Mouse (Mus musculus): Measurements from ENCODE around the gene Kcnj10. TPM values are rescaled to one million over a fixed set of nuclear protein-coding genes. Genes with fewer than 3 reads are reported as not detected.
A peak's percentile ranks its signal among the peaks of the same experiment; 100 is the strongest.

Kcnj10 gene
- polyA plus RNA-seq, 1 experiment: 58.4 TPM

DNA sequence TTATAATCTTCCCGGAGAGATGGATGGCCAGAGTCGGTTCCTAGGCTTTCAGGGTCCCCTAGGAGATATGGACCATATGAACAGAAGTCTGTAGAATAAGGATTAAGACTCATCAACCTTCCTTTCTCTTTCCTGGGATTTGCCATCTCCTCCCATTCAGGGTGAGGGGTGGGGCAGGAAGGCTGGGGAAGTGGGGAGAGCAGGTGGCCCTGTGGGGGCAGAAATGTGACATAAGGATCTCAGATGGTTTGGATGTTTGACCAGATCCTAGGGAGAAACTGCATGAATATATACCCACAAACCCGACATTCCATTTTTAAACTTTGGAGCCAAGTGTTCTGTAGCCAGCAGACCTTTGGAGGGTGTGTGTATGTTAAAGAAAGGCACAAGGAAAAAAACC is 13.0 kb upstream of the Kcnj10 start:
- Histone ChIP-seq H3K4me3 (ENCODE audit: insufficient read depth, low read length) (no peak overlapping the region), H3K4me1 (ENCODE audit: control insufficient read depth, insufficient read depth, low read length) (peaks cover 15% of the 10 kb centered on the region), H3K27ac (ENCODE audit: insufficient read depth, low read depth, low read length) (no peak overlapping the region)
- TF ChIP-seq POLR2A (IDR thresholded peaks at IDR 0.05; ENCODE audit: borderline replicate concordance, low read depth, low read length) (no peak), CTCF (IDR thresholded peaks at IDR 0.05; ENCODE audit: low read depth, low read length) (no peak)

DNA sequence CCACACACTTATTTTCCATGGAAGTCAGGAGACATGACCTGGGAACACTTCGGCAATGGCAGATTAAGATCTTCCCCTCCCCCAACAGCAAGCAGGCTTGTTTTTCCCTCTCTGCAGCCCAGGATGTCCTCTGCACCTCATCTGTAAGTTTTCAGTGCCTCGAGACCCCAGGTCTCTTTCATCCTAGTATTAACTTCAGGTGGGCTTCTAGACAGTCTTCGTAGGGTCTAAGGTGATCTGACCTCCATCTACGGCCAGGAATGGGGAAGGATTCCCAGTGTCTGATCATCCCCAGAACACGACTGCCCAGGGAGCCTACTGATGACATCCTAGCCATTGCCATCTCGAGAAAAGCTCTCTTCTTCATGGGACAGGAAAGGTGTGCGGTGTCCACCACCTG is 12.5 kb upstream of the Kcnj10 start:
- Histone ChIP-seq H3K4me1 (ENCODE audit: control insufficient read depth, insufficient read depth, low read length) (peaks cover 18% of the 10 kb centered on the region), H3K27ac (ENCODE audit: insufficient read depth, low read depth, low read length) (no peak overlapping the region), H3K4me3 (ENCODE audit: insufficient read depth, low read length) (no peak overlapping the region)
- no peak for TF ChIP-seq POLR2A (IDR thresholded peaks at IDR 0.05; ENCODE audit: borderline replicate concordance, low read depth, low read length)
- no peak for TF ChIP-seq CTCF (IDR thresholded peaks at IDR 0.05; ENCODE audit: low read depth, low read length)

DNA sequence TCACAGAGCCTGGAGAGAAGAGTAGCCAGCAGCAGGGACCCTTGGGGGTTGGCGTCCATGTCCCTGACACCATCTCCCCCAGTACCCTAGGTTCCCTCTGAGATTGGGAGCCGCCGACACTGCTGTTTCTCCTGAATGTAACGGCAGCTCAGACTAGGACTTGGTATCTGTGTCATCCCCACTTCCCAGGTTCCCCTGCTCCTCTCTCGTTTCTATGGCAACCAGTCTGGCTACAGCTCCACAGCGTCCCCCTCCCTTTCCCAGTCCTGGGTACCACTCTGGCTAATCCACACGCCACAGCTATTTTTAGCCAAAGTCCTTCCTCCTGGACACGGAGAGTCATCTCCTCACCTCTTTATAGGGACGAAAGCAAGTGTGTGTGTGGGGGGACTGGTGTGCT is 11.9 kb upstream of the Kcnj10 start, which contains the start of gene Kcnj9:
Kcnj9 (minus strand) TSS at position 188 of the 400 bp plus-strand sequence.
- TF ChIP-seq CTCF (IDR thresholded peaks at IDR 0.05; ENCODE audit: low read depth, low read length) (no peak), POLR2A (IDR thresholded peaks at IDR 0.05; ENCODE audit: borderline replicate concordance, low read depth, low read length) (no peak)
- Histone ChIP-seq H3K4me3 (ENCODE audit: insufficient read depth, low read length) (no peak within 1 kb of the TSS), H3K4me1 (ENCODE audit: control insufficient read depth, insufficient read depth, low read length) (peaks cover 25% of the 10 kb centered on the region), H3K27ac (ENCODE audit: insufficient read depth, low read depth, low read length) (no peak within 1 kb of the TSS)

- TF ChIP-seq CTCF (IDR thresholded peaks at IDR 0.05; ENCODE audit: low read depth, low read length) (no peak), POLR2A (IDR thresholded peaks at IDR 0.05; ENCODE audit: borderline replicate concordance, low read depth, low read length) (no peak)
- Histone ChIP-seq H3K4me3 (ENCODE audit: insufficient read depth, low read length) (no peak overlapping the region), H3K27ac (ENCODE audit: insufficient read depth, low read depth, low read length) (no peak overlapping the region), H3K4me1 (ENCODE audit: control insufficient read depth, insufficient read depth, low read length) (peaks cover 30% of the 10 kb centered on the region)
These were observed 11.4 kb upstream of the Kcnj10 start for GRCm38 (mm10) chr1:172329616-172330015.

GRCm38 (mm10) chr1:172331422-172331947 is 9.5 kb upstream of the Kcnj10 start:
- H3K4me1 ChIP-seq (ENCODE audit: control insufficient read depth, insufficient read depth, low read length): peaks cover 43% of the 10 kb centered on the region
- TF ChIP-seq POLR2A (IDR thresholded peaks at IDR 0.05; ENCODE audit: borderline replicate concordance, low read depth, low read length): no peak
- no peak for TF ChIP-seq CTCF (IDR thresholded peaks at IDR 0.05; ENCODE audit: low read depth, low read length)
- H3K27ac ChIP-seq (ENCODE audit: insufficient read depth, low read depth, low read length): peak overlapping the region; percentile 30
- H3K4me3 ChIP-seq (ENCODE audit: insufficient read depth, low read length): no peak overlapping the region

- Histone ChIP-seq H3K4me3 (ENCODE audit: insufficient read depth, low read length) (no peak overlapping the region), H3K4me1 (ENCODE audit: control insufficient read depth, insufficient read depth, low read length) (peaks cover 43% of the 10 kb centered on the region), H3K27ac (ENCODE audit: insufficient read depth, low read depth, low read length) (no peak overlapping the region)
- TF ChIP-seq CTCF (IDR thresholded peaks at IDR 0.05; ENCODE audit: low read depth, low read length): no peak
- no peak for TF ChIP-seq POLR2A (IDR thresholded peaks at IDR 0.05; ENCODE audit: borderline replicate concordance, low read depth, low read length)
These were observed 8.1 kb upstream of the Kcnj10 start for GRCm38 (mm10) chr1:172332925-172333324.

GRCm38 (mm10) chr1:172333512-172333911 is 7.5 kb upstream of the Kcnj10 start:
- TF ChIP-seq CTCF (IDR thresholded peaks at IDR 0.05; ENCODE audit: low read depth, low read length) (peak; percentile 32; the same call in 1 of the 2 replicates), POLR2A (IDR thresholded peaks at IDR 0.05; ENCODE audit: borderline replicate concordance, low read depth, low read length) (no peak)
- Histone ChIP-seq H3K4me1 (ENCODE audit: control insufficient read depth, insufficient read depth, low read length) (peaks cover 43% of the 10 kb centered on the region), H3K4me3 (ENCODE audit: insufficient read depth, low read length) (no peak overlapping the region), H3K27ac (ENCODE audit: insufficient read depth, low read depth, low read length) (no peak overlapping the region)

DNA sequence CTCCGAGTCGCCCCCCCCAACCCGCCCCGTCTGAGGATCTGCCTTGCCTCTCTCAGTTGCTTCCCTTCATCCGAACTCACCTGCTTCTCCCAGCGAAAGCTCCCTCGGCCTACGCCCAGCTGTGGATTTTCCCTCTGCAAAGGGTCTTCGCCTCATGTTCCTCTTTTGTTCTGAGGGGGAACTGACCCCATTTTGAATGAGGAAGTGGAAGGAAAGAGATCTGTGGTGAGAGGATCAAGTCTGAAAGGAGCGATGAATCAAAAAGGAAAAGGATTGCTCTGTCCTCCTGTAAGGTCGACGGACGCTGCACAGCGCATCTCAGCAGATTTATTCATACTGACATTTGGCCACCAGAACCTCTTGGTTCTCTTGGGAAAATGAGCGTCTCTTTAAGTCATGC is 5.2 kb upstream of the Kcnj10 start:
- TF ChIP-seq POLR2A (IDR thresholded peaks at IDR 0.05; ENCODE audit: borderline replicate concordance, low read depth, low read length) (no peak), CTCF (IDR thresholded peaks at IDR 0.05; ENCODE audit: low read depth, low read length) (no peak)
- Histone ChIP-seq H3K27ac (ENCODE audit: insufficient read depth, low read depth, low read length) (no peak overlapping the region), H3K4me3 (ENCODE audit: insufficient read depth, low read length) (no peak overlapping the region), H3K4me1 (ENCODE audit: control insufficient read depth, insufficient read depth, low read length) (peaks cover 43% of the 10 kb centered on the region)

GRCm38 (mm10) chr1:172337411-172338185 is 3.4 kb upstream of the Kcnj10 start:
- Histone ChIP-seq H3K27ac (ENCODE audit: insufficient read depth, low read depth, low read length) (no peak overlapping the region), H3K4me1 (ENCODE audit: control insufficient read depth, insufficient read depth, low read length) (peaks cover 32% of the 10 kb centered on the region), H3K4me3 (ENCODE audit: insufficient read depth, low read length) (no peak overlapping the region)
- TF ChIP-seq POLR2A (IDR thresholded peaks at IDR 0.05; ENCODE audit: borderline replicate concordance, low read depth, low read length) (no peak), CTCF (IDR thresholded peaks at IDR 0.05; ENCODE audit: low read depth, low read length) (no peak)

DNA sequence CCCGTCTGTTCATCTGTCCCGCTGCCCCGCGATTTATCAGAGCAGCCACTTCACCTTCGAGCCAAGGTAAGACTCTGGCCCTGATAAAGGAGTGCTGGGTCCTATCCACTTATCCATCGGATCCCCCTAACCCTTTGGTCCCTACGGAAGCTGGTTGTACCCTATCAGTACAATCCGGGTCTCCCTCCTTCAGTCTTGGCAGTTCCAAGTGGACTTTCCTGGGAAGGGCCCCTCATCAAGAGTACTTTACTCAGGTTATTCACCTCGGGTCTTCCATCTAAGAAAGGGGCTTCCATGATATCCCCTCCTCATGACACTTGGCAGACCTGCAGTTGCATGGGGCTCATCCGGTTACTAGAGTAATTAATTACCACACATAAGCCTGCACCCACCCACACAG is 376 bp downstream of the Kcnj10 start:
- H3K4me1 ChIP-seq (ENCODE audit: control insufficient read depth, insufficient read depth, low read length): peaks cover 7% of the 10 kb centered on the region
- TF ChIP-seq POLR2A (IDR thresholded peaks at IDR 0.05; ENCODE audit: borderline replicate concordance, low read depth, low read length) (no peak), CTCF (IDR thresholded peaks at IDR 0.05; ENCODE audit: low read depth, low read length) (no peak)
- H3K27ac ChIP-seq (ENCODE audit: insufficient read depth, low read depth, low read length): no peak overlapping the region
- H3K4me3 ChIP-seq (ENCODE audit: insufficient read depth, low read length): no peak overlapping the region; the same call in 1 of the 2 replicates

Data from bone marrow macrophage, adult 2 months (primary cell).